Mouse (Mus musculus) adrenal gland, adult (tissue): ENCODE measurements around the gene Sgpp1.
"Not testable (repeated sequence)": the region's sequence is repeated elsewhere in the genome, so short reads cannot be mapped to it uniquely, and the experiment has no call there.

Experiments used
- DNase-seq, 2 experiments: peaks; one replicate each; pipeline ENCODE4 v3.0.0; 2022 to 2023; ENCODE audit warnings: low spot score in 1 of 2; ENCODE audit not compliant: inconsistent age in 2 of 2

Sgpp1 gene

GRCm38 (mm10) chr12:75701173-75702083, 34.1 kb downstream of the Sgpp1 start:
- peak; percentile 36 to 72 for DNase-seq

GRCm38 (mm10) chr12:75698692-75699091, 36.8 kb downstream of the Sgpp1 start:
- no peak for DNase-seq

DNA sequence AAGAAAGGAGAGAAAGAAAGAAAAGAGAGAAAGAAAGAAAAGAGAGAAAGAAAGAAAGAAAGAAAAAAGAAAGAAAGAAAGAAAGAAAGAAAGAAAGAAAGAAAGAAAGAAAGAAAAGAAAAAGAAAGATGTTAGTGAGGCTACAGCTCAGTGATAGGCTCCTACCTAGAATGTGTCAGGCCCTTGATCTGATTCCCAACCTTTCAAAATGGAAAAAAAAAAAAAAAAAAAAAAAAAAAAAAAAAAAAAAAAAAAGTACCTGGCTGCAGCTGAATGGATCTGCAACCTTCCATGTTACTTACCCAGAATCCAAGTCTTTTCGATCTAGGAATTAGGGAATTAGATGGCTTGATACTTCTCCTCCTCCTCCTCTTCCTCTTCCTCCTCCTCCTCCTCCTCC, 39.7 kb downstream of the Sgpp1 start:
- not testable (repeated sequence) for DNase-seq

GRCm38 (mm10) chr12:75689003-75689402, 46.5 kb downstream of the Sgpp1 start:
- no peak for DNase-seq

GRCm38 (mm10) chr12:75687314-75687713, 48.2 kb downstream of the Sgpp1 start:
- DNase-seq, result peak in 1 of 2 experiments; percentile 43

DNA sequence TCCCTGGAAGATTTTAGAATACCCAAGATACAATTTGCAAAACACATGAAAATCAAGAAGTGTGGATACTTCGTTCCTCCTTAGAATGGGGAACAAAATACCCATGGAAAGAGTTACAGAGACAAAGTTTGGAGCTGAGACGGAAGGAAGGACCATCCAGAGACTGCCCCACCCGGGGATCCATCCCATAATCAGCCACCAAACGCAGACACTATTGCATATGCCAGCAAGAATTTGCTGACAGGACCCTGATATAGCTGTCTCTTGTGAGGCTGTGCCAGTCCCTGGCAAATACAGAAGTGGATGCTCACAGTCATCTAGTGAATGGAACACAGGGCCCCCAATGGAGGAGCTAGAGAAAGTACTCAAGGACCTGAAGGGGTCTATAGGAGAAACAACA, 51.5 kb downstream of the Sgpp1 start:
- not testable (repeated sequence) for DNase-seq

DNA sequence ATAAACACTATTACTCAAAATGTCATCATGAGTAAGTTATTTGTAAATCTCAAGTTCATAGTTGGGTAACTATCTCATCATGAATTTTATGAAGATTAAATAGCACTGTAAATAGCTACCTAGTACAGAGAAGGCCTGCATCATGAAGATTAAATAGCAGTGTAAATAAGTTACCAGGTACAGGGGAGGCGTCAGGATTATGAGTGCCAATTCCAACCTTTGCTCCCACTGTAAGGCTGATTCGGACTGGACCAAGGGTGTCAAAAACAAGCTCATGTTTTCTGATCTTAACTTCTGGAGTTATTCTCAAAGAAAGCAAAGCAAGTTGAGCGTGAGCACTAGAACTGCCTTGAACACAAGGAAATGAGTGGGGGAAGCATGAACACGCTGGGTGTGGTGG, 51.9 kb downstream of the Sgpp1 start:
- DNase-seq, result no peak

DNA sequence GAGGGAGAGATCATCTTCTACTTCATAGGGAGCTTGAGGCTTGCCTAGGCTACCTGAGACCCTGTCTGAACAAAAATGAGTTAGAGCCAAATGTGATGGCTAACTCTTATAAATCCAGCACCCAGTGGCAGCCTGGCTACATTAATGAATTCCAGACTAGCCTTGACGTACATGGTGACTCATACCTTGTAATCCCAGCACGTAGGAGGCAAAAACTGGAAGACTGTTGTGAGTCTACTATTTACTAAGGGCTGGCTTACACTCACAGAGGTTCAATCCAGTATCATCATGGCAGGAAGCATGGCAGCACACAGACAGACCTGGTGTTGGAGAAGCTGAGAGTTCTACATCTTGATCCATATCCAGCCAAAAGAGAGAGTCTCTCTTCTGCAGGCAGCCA, 52.7 kb downstream of the Sgpp1 start:
- peak in 1 of 2 experiments; percentile 70 for DNase-seq

DNA sequence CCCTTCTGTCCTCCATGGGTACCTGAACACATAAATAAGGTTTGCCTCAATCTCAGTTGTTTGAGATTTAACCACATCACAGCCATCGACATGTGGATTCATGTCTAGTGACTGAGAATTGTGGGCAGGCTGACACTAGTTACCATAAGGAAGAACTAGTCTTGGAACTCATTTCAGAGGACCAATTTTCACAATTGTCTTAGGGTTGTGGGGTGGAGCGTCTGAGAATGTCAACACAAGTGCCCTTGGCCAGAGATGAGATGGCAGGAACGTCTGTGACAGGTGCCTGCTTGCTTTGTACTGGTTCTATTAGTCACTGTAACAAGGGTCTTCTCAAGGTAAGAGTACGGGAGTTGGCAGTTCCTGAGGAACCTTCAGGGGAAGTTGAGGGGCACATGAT, 54.4 kb downstream of the Sgpp1 start:
- DNase-seq, result no peak

- no peak for DNase-seq
Measured at GRCm38 (mm10) chr12:75678393-75678792, 57.1 kb downstream of the Sgpp1 start.

DNA sequence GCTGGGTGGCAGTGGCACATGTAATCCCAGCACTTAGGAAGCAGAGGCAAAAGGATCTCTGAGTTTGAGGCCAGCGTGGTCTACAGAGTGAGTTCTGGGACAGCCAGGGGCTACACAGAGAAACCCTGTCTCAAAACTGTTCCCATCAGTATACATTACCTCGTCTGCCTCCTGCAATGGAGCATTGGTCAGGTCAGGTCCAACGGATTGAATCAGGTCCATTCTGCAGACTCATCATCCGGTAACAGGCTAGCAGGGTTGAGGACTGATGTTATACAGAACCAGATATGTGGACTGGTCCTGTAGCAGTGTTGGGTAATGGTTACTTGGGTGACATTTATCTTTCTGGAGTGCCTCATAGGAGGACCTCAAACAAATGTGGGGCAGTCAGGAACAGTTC, 62.9 kb downstream of the Sgpp1 start:
- DNase-seq, result no peak

- DNase-seq, result peak in 1 of 2 experiments; percentile 38
Measured at GRCm38 (mm10) chr12:75671759-75672315, 63.7 kb downstream of the Sgpp1 start.

DNA sequence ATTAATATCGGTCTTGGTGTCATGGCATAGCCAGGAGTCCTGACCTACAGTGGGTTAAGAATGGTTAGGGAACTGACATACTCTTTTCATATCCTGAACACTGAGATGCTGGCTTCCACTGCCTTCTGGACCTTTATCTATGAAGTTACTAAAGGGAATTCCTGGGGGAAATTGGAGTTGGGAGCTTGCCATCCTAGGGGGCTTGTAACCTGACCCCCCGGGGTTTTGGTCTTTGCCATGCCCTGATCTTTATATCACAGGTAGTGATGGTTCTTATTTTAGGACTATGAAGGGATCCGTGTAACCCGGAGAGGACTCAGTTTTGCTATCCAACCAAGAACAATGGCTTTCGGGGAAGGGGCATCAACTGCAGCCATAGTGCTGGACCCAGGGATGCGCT, 64.9 kb downstream of the Sgpp1 start:
- peak in 1 of 2 experiments; percentile 48 for DNase-seq

DNA sequence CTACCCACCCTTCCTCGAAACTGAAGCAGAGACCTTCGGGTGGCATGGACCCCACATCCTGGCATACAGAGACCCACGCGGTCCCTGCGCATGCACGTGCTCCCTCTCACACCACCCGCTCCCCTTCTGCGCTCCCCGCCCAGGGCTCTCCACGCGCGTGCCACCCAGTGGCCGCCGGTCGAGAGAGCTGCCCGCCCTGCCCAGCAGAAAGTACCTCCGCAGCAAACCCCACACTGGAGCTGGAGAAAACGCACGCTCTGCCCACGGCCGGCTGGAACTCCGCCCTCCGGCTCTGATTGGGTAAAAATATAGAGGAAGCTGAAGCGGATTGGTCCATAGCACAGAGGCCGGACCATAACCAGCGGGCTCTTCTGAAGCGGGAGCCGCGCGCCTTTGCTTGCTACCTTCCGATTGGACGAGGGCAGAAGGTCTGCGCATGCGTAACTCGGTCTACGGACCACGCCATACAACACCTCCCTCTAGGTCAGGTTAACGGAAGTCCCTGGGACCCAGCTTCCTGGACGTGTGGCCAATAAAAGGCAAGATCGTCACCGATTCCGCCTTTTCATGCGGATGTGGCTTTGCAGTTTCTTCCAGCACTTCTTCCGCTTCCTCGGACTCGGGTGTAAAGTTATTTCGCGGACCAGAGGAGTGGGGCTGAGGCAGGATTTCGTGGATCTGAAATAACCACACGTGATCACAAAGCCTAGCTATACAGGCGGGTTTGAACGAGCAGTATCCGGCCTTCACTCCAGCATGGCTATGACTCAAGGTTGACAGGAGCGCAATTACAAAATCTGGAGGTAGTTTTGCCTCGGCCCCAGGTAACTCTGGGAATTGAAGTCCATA, 66.0 kb downstream of the Sgpp1 start, which contains the start of gene Wdr89:
TSS of gene Wdr89 (minus strand) at position 280 of the 849 bp plus-strand sequence.
- DNase-seq, result peak; percentile 99 to 100

- DNase-seq, result no peak
Measured at GRCm38 (mm10) chr12:75668916-75669257, 66.6 kb downstream of the Sgpp1 start.

- DNase-seq, result no peak
Measured at GRCm38 (mm10) chr12:75668221-75668620, 67.3 kb downstream of the Sgpp1 start.

- peak in 1 of 2 experiments; percentile 65 for DNase-seq
Measured at GRCm38 (mm10) chr12:75666939-75667338, 68.6 kb downstream of the Sgpp1 start.

DNA sequence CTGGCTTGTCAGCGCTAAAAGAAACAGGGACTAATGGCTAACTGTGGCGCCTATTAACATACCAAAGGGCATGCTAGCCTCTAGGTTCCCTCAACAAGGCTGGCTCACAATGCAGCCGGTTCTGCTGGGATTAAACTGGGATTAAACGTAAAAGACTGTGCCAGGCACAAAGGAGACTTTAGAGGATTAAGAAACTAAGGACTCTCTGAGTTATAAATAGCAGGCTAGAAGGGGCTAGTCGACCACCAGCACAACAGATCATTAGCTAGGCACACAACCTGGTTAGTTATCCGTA, 71.1 kb downstream of the Sgpp1 start:
- DNase-seq, result no peak
